Mouse (Mus musculus) left cerebral cortex, adult 2 months (tissue): ENCODE measurements at regions not wholly inside any gene's neighbourhood (a gene's known extent, or its start where the extent isn't known, plus 50 kb on each side); places are given as distances from the start of the nearest gene placed in this dataset.
"Not testable (repeated sequence)": the region's sequence is repeated elsewhere in the genome, so short reads cannot be mapped to it uniquely, and the experiment has no call there.

Experiments used
- DNase-seq, 2 experiments: peaks; one replicate each; pipeline ENCODE4 v3.0.0; 2021 to 2022; ENCODE audit warnings: low spot score in 2 of 2, mixed read lengths in 1 of 2; ENCODE audit errors: extremely low spot score in 1 of 2
- H3K27ac ChIP-seq: fragments of 200-600 bp; 2 replicates; pipeline ENCODE4 v1.8.1; 2022
- H3K4me3 ChIP-seq: fragments of 200-600 bp; 2 replicates; pipeline ENCODE4 v1.8.1; 2022
- CTCF ChIP-seq: fragments of 200-600 bp; IDR thresholded peaks from 2 replicates; pipeline ENCODE4 v1.8.1; 2022; ENCODE audit warnings: antibody characterized with exemption, mild to moderate bottlenecking, moderate library complexity
- intact Hi-C: fragments of 180-260 bp; cut with DNase I; formaldehyde crosslinking; loops from one replicate; pipeline ENCODE4 v1.15.1; 2025

DNA sequence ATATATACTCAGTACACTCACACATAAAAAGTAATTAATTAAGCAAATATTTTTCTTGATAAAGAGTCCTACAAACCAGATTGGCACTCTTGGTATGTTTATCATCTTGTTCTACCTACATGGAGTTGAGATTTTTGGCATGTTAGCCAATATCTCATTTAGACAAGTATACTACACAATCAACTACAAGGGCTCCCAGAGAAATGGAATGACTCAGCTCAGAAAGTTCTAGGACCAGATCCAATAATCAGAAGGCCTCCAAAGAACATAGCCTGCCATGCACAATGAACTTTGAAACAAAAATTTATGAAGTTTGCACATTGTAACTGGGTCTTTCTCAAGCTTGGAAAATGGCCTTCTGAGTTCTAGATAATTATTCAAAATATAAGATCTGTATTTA lies 100.0 kb upstream of the Tbl1x start:
- Histone ChIP-seq H3K27ac (no peak overlapping the region), H3K4me3 (no peak overlapping the region)
- no peak for TF ChIP-seq CTCF
- no peak for DNase-seq
- intact Hi-C loops: no loop called here

GRCm38 (mm10) chrX:77414156-77414555 lies 96.7 kb upstream of the Tbl1x start:
- no peak overlapping the region for H3K4me3 ChIP-seq
- no peak for TF ChIP-seq CTCF
- DNase-seq: no peak
- H3K27ac ChIP-seq: no peak overlapping the region
- intact Hi-C loops: no loop called here

DNA sequence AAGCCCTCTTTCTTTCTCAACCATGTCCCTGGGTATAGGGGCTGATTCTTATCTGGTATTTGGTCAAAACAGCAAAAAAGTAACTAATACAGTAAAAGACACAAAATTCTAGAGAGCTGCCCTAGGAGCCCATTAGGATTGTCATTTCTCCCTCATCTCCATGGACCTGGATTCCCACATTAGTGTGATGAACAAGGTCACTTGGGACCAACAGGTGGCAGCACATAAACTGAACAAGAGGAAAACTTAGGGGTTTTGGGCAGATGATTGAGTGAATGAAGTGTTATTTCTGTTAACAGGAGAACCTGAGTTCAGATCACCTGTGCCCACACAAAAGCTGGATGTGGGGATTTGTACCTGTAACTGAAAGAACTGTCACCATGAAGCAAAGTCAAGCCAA lies 93.0 kb upstream of the Tbl1x start:
- Histone ChIP-seq H3K4me3 (no peak overlapping the region), H3K27ac (no peak overlapping the region)
- intact Hi-C loops: no loop called here
- TF ChIP-seq CTCF: peak; percentile 29
- no peak for DNase-seq

DNA sequence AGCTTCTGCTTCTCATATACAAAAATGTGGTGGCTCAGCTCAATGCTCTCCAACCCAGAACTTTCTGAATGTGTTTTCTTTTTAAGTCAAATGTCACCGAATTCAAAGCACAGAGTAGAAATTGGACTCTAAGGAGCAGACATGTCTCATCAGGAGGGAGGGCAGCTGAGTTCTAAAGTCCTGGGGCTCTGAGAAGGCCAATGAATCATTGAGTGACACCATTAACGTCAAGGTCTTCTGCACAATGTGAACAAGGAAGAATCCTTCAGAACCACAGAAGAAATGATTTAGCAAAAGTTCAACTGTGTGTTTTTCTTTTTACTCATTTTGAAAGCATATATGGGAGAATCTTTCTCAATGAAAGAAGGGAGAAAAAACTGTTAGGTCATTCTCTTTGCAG lies 88.6 kb upstream of the Tbl1x start:
- intact Hi-C loops: no loop called here
- H3K4me3 ChIP-seq: no peak overlapping the region
- no peak for DNase-seq
- no peak for TF ChIP-seq CTCF
- H3K27ac ChIP-seq: no peak overlapping the region

GRCm38 (mm10) chrX:77424792-77425727 lies 85.8 kb upstream of the Tbl1x start:
- DNase-seq: no peak
- Histone ChIP-seq H3K27ac (no peak overlapping the region), H3K4me3 (no peak overlapping the region)
- intact Hi-C loops: no loop called here
- TF ChIP-seq CTCF: no peak

DNA sequence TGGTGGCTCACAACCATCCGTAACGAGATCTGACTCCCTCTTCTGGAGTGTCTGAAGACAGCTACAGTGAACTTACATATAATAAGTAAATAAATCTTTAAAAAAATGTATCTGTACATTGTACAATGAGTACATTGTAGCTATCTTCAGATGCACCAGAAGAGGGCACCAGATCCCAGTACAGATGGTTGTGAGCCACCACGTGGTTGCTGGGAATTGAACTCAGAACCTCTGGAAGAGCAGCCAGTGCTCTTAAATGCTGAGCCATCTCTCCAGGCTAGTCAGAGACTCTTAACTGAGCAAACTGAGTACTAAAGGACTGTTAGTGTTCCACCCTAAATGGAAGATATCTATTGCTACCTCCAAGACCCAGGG lies 85.1 kb upstream of the Tbl1x start:
- DNase-seq, H3K27ac ChIP-seq, intact Hi-C loops, H3K4me3 ChIP-seq: not testable (repeated sequence)

- intact Hi-C loops, H3K27ac ChIP-seq, DNase-seq, H3K4me3 ChIP-seq: not testable (repeated sequence)
Observed at GRCm38 (mm10) chrX:77426836-77427235, 84.0 kb upstream of the Tbl1x start.

GRCm38 (mm10) chrX:77432001-77432565 lies 78.7 kb upstream of the Tbl1x start:
- intact Hi-C loops: loop anchor here (5.0 to 10.0 kb wide), 2 partner anchors 205 to 647 kb away; no protein-coding TSS in a partner anchor
- no peak overlapping the region for H3K4me3 ChIP-seq
- DNase-seq: no peak
- no peak for TF ChIP-seq CTCF
- H3K27ac ChIP-seq: peak overlapping the region; percentile 67

DNA sequence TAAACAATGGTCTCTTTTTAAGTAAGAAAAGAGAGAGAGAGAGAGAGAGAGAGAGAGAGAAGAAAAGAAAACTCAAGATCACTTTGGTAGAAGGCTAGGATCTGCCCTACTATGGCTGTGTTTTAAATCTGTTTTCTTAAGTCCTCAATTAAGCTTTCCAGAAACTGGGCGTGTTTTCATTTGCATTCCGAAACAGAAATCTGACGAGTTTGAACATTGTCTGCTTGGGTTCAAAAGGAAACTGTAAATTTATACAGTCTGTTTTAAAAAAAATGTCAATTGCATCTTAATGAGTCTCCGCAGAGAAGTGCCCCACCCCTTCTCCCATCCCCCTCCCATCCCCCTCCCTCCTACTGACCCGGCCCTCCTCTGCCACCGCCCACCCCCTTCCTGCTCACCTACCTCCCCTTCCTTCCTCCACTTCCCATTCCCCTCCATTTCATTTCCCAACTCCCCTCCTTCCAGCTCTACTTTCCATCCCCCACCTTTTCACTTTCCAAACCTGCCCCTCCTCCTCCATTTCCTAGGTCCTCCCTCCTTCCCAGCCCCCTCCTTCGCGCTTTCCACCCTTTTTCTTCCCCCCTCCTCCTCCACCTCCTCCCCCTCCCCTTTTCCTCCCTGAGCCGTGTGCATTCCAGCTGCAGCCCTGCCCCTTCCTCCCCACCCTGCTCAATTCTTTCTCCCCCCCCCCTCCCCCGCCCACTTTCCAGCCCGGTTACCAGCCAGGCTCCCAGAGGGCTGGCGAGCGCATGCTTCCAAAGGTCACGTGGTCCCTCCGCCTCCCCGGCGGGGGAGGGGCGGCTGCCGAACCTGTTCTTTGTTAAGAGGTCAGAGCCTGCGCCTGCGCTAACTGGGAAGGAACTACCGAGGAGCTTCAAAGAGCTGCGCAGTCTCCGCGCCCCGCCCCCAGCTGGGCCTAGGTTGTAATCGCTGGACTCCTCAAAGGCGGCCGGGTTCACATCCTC lies 77.7 kb upstream of the Tbl1x start:
- no peak; the same call in none of the 2 replicates for TF ChIP-seq CTCF
- Histone ChIP-seq H3K4me3 (peak overlapping the region; percentile 36), H3K27ac (peak overlapping the region; percentile 67)
- intact Hi-C loops: loop anchor here (1.0 to 10.0 kb wide), 3 partner anchors 77 to 648 kb away; no protein-coding TSS in a partner anchor
- peak; percentile 89 to 93 for DNase-seq

DNA sequence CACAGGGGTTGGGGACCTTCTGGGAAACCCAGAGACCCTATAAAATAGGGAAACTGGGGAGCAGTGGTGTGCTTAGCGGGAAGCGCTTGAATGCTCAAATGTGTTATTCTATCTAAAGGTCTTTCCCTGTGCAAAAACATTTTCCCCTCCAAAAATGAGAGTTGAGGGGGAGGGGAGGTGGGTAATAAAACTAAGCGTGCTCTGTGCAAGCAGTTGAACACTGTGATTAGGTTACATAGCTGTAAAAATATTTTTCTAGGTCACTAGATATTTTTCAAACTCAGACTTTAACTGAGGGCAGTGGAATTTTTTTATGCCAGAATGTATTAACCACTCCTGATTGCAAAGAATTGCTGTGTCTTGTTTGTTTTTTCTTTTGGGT lies 77.0 kb upstream of the Tbl1x start:
- intact Hi-C loops: loop anchor here (1.0 to 10.0 kb wide), 3 partner anchors 76 to 649 kb away; no protein-coding TSS in a partner anchor
- Histone ChIP-seq H3K4me3 (peak overlapping the region; percentile 18; the same call in 1 of the 2 replicates), H3K27ac (peak overlapping the region; percentile 42)
- TF ChIP-seq CTCF: no peak
- no peak for DNase-seq

DNA sequence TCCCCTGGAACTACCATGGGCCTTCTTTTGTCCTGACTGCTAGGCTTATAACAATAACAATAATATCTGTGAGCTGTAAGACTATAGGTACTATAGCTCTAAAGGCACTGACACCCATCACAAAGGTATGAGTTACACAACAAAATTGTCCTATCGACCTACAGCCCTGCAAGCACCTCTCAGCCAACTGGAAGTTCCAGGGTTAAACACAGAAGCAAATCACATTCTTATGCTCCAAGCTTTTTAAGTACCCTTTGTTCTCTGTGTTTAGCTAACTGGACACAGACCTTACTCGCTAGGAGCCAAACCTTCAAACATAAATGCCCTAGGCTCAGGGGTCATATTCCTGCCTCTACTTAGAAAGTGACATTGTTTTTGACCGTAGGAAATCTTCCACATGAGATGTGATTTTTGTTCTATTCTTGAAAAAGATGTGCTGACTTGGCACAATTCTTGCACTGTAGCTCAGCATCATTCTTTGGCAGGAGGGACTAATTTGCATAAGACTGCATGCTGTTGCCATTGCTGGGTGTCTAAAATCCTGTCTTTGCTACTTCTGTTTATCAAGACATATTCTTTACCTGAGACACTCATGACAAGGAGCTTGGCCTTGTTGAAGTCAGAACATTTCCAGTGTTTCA lies 66.8 kb upstream of the Tbl1x start:
- intact Hi-C loops: no loop called here
- H3K4me3 ChIP-seq: no peak overlapping the region
- no peak for DNase-seq
- no peak overlapping the region for H3K27ac ChIP-seq
- TF ChIP-seq CTCF: no peak
